Mouse (Mus musculus): Measurements from ENCODE around the gene Synpo2.

Gene Synpo2

DNA sequence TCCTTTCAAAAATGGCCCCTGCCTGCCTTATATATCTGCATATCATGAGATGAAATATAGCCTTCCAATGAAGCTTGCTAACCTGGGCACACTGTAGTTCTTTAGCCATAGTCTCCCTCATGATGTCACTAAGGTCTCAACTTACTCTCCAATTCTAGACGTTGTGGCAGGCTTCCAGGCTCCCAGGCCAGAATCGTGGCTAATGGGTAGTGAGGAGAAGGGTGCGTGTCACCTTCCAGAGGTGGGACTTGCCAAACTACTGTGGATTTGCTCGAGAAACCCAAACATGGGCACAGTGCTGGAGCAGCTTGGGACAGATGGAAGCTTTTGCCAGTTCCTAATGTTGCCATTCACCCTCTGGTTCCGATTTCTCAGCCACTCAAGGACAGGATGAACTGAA is 69.5 kb downstream of the Synpo2 start:
- in situ Hi-C loops (cut with MseI, MboI), result loop anchor here (5.0 to 10.0 kb wide), 2 partner anchors 156 to 188 kb away; no protein-coding TSS in a partner anchor

DNA sequence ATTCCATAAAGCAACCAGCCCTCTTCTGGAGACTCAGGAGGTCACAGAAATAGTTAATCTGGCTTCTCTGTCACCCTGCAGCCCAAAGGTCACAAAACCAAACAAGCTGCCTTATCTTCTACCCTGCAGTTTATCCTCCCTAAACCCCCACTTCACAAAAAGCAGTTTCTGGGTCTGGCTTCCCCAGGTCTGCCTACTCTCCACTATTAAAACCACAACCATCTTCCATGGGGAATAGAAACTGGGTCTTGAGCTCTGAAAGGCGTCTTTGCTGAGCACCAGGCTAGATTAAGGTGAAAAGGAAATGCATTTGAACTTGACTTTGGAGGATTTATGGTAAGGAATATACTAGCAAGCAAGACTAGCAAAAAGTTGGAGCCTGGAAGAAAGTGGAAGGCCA is 71.8 kb downstream of the Synpo2 start:
- in situ Hi-C loops (cut with MseI, MboI), result loop anchor here (10.0 kb wide), 1 partner anchor 191 kb away; no protein-coding TSS in a partner anchor

DNA sequence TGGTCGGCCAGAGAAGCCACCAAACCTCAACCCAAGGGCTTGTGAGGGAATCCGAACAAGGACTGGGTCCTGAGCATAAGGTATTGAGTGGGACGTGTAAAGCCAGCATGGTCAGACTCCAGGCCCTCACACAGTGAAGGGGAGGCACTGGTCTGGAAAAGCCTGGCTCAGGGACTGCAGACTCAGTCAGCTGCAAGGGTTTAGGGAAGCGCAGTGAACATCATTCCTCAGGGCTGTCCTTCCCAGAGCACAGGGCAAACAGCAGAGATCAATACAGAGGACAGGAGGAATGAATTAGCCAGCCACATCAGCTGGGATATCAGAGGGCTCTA is 72.8 kb downstream of the Synpo2 start:
- in situ Hi-C loops (cut with MseI, MboI), result loop anchor here (10.0 kb wide), 1 partner anchor 192 kb away; no protein-coding TSS in a partner anchor

DNA sequence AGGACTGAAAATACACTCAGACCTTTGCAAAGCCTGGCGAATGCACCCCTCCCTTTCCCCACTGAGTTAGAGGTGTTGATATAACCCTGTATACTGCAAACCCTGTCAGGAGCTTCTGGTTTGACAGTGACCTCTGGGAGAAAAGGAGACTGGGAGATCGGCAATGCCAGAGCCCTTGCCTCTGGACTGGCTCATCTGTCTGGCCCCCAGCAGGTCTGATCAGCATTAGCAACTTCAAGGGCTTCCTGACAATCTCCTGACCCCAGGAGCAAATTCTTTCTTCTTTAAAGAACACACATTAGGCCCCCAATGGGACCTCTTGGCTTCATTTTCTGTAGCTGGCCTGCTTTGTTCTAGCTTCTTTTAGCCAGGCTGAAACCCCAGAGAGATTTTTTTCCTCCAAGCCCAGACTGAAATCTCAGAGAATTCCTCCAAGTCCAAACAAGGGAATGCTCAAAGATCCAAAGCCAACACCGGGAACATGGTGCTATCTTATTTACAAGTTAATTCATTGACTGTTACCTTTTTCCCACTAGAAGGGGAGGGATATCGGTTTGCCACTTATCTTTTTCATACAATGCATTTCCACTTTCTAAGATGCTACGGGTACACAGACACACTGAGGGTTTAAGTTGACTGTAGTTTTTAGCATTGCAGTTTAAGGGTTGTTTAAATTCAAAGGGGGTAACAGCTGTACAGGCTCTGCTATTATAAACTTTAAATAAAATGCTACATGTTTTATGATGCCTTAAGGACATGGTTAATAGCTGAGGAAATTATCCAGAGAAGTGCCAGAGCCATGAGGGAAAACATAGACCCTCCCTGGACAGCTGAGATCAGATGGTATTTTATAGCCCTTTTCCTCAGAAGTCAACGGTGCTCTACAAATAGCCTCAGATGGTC is 73.4 kb downstream of the Synpo2 start:
- in situ Hi-C loops (cut with MseI, MboI), result loop anchor here (10.0 kb wide), 1 partner anchor 192 kb away; no protein-coding TSS in a partner anchor

DNA sequence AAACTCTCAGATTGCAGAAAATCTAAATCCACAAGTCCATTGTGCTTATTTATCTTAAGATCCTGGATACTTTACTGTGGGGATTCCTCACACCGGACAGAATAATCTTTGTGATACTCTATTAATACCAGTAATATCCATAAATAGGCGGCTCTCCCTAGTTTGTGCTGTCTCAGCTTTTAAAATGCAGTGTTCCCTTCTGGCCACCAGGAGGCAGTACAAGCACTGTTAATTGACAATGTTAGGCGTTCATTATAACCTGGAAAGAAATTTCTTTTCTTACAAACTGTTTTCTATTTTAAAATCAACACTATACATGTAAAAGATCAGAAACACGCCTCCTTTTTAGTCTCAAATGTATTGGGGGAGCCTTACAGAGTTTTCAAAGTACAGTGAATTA is 75.2 kb downstream of the Synpo2 start:
- in situ Hi-C loops (cut with MseI, MboI), result loop anchor here (10.0 kb wide), 1 partner anchor 194 kb away; no protein-coding TSS in a partner anchor

DNA sequence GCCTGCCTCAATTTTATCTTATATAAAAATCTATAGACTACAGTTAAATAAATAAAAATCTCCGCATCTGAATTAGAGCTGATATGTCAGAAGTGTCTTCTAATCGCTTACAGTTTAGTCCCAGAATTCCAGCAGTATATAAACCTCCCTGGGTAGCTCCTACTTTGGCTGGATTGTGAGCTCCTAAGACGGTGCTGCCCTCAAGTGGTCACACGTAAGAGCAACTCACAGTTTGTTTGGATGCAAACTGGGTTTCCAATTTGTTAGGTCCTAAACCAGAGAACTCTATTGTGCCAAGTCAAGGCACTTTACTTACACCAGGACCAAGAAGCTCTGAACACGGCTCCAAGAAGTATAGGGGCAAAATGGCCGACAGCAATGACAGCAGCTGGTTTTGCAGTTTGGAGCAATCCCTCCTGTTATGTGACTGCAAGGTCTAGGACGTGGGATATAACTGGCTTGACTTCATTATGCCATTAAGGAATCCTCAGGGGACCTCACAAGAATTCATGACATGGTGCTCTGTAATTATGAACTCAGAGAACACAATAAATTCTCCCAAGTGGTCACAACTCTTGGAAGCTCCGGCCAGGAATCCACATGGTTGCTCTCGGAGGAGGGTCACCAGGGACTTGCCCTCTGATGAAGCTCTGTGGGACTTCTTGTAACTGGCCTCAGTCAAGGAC is 76.7 kb downstream of the Synpo2 start:
- in situ Hi-C loops (cut with MseI, MboI), result no loop called here

DNA sequence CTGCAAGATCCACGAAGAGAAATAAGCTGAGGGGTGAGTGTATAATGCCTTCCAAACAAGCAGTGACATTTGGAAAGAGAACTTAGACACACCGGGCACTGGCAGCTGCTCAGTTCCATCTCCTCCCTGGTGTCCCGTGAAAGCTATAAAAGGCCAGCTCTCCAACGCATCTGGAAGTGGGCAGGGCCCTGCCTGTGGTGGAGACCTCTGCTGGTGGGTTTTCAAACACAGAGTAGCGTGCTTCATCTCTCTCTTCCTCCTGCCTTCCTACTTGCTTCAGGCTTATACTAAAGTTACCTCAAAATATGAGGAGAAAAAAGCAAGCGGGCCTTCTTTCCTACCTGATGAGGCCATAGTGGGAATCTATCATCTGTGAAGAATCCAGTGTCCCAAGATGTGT is 77.4 kb downstream of the Synpo2 start:
- in situ Hi-C loops (cut with MseI, MboI), result no loop called here

DNA sequence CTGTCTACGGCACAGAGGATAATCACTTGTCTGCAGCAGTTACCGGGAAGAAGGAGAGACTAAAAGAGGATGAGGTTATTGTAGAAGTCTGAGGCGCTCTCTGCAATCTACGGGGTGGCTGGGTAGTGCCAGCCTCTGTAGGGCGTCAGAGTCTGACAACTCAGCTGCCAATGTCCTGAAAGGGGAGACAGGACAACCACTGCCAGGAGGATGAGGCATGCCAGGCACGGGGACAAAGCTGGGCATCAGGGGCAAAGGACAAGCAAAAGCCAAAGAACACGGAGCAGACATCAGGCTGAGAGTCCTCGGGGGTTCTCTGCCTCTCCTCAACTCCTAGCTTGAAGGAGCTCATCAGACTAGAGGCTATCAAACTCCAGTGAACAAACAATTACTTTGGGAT is 82.6 kb downstream of the Synpo2 start:
- in situ Hi-C loops (cut with MseI, MboI), result no loop called here

DNA sequence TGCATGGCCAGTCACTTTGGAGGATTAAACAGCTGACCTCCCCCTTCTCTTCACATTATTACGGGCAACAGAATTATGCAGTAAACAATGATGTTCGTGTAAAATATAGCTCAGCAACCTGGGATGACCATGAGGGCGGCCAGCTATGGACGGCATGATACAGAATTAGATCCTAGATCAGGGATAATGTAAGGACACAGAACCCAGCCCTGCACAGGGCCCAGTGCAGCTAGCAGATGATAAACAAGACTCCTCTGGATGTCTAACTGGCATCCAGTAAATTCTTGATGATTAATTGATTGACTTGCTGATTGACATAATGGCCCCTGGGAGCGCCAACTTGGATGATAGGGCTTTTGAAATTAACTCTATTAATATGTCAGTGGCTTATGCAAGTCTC is 83.0 kb downstream of the Synpo2 start:
- in situ Hi-C loops (cut with MseI, MboI), result no loop called here

DNA sequence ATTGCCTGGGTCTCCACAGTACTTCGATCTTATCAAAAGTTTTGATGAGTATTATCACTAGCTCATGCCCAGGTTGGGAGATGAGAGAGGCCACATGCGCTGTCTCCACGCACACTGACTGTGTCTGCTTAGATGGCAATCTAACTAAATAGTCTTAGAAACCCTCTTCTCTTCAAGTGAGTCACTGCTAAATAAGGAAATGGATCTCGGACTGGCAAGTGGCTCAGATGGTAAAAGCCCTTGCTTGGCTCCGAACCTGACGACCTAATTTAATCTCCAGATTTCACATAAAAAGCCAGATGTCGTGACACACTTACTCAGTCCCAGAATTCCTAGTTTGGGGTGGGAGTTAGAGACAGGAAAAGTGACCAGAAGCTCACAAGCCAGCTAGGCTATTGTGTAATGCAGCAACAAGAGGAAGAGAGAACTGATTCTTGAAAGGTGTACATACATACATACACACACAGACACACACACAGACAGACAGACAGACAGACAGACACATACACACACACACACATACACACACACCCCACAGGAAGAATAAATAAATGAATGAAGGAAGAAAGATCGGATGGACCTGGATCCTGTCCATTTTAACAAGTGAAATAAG is 85.3 kb downstream of the Synpo2 start:
- in situ Hi-C loops (cut with MseI, MboI), result no loop called here

DNA sequence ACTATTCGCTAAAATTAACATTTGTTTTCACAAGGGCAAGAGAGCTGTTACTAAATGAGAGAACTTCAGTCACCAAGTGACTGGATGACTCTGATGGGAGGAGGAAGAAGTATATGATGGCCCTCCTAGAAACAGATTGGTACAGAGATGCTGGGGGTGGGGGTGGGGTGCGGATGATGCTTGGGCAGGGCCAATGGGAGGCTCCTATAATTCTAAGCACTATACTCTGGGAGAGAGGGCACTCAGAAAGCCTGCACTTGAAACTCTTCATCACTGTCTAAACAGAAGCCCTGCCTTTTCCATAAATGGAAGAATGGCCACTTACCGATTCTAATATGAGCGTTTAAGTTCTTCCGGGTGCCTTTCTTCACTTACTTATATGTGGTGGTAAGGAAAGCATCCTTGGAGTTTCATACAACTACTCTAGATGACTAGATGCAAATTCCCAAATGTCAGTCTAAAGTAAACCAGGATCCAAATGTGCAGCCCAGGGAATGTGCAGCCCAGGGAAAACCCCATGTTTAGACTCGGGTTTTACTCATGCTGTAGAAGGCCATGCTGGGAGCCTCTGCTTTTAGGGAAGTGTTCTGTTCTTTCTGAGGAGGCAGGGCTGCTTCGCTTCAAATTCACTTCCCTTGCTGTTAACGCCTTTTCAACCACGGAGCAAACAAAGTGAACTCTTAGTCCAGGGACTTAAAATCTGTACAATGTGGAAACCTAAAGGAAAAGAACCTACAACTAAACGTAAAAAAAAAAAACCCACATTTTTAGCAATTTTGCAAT is 86.4 kb downstream of the Synpo2 start:
- in situ Hi-C loops (cut with MseI, MboI), result no loop called here

DNA sequence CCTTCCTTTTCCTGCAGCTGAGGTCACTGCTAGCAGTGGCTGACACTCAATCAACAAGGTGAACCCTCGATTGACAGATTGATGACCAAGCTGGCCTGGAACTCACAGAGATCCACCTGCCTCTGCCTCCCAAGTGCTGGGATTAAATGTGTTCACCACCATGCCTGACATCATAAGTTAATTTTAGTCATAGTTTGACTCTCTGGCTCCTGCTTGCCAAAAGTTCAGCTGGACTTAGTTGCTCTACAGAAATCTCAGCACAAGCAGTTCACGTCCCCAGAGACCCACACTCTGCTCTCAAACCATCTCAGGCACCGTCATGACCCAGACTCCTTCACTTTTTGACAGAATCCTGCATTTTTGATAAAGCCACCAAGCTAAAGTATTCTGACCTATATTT is 87.3 kb downstream of the Synpo2 start:
- in situ Hi-C loops (cut with MseI, MboI), result no loop called here

DNA sequence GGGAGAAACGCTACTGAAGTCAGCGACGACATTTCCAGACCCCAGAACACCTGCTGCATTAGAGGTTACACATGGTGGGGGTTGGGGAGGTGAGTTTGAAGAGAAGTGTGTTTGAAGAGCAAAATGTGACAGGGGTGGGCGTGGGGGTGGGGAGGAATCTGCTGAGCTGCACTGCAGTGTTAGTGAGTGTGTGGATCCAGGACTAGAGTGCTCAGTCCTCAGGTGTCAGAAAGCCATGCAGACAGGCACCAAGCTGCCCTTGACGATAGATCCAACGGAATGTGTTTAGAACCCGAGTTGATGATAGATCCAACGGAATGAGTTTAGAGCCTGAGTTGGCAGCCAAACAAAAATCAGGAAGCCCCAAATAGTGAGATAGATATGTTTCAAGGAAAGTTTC is 89.4 kb downstream of the Synpo2 start:
- in situ Hi-C loops (cut with MseI, MboI), result no loop called here

DNA sequence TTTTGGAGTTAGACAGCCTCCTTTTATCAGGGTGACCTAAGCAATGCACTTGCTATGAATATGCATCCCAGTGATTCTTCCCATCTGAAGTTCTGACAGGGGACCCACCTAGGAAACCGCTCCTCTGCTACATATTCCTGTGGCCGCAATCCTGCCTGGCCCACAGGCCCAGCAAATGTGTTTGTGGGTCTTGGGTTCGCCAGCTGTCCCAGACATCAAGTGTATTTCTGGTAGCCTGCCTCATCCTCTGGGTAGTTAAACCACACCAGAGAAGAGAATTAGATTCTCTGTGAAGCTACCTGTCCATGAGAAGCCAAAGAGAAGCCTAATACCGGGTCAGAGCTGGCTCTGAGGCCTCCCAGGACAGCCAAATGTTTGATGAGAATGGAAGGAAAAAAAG is 90.0 kb downstream of the Synpo2 start:
- in situ Hi-C loops (cut with MseI, MboI), result no loop called here

DNA sequence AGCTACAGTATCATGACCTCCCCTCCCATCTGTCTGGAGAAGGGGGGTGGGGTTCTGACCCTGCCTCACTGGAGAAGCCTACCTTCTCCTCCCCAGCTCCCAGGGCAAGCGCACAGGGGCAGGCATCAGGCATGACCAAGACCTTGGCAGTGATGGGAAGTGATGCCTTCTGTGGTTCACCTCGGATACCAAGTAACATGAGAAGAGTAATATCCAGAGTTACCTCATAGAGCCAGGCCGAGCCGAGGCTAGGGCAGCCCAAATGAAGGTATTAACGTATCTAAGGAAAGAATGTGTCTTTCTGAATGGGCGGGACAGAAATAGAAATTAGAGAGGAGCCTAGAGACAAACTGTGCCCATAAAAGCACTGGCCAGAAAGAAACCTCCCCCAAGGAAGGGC is 92.5 kb downstream of the Synpo2 start:
- in situ Hi-C loops (cut with MseI, MboI), result no loop called here

DNA sequence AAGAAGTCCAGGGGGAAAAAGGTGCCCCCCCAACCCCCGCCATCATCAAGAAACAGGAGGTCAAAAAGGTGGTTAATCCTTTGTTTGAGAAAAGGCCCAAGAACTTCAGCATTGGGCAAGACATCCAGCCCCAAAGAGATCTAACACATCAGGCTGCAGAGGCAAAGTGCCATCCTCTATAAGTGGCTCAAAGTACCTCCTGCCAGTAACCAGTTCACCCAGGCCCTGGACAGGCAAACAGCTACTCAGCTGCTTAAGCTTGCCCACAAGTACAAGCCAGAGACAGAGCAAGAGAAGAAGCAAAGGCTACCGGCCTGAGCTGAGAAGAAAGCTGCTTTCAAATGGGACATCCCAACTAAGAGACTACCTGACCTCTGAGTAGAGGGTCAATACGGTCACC is 93.7 kb downstream of the Synpo2 start:
- in situ Hi-C loops (cut with MseI, MboI), result no loop called here

DNA sequence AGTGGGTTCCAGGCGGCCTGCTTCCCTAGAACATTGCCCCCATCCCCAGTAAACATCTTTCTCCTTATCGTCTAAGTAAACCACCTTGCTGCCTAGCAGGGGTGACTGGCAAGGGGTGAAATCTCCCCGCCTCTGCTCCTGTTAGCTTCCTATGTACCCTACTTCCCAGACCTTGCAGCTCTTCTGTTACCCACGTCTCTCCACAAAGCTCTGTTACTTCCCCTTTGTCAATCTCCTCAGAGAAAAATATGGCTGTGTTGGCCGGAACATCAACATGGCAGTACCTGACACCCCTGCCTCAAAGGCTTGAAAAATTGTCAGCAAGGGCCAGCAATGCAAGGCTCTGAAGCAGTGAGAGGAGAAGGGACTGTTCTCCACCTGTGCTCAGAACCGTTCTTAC is 94.9 kb downstream of the Synpo2 start:
- in situ Hi-C loops (cut with MseI, MboI), result no loop called here

DNA sequence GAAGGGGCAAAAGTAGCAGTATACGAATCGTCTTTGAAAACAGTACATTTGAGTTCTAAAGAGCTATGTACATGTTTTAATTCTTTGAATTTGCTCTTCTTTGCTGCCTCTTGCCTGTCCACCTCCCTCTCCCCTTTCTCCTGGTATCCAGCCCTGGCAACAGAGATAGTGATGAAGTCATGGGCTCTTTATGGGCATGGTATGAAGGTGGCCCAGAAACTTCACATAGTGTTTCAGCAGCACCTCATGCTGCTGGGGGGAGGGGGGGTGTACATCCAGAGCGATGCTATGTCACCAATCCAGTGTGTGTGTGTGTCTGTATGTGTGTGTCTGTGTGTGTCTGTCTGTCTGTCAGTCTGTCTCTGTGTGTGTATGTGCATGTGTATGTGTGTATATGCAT is 95.8 kb downstream of the Synpo2 start:
- in situ Hi-C loops (cut with MseI, MboI), result no loop called here

DNA sequence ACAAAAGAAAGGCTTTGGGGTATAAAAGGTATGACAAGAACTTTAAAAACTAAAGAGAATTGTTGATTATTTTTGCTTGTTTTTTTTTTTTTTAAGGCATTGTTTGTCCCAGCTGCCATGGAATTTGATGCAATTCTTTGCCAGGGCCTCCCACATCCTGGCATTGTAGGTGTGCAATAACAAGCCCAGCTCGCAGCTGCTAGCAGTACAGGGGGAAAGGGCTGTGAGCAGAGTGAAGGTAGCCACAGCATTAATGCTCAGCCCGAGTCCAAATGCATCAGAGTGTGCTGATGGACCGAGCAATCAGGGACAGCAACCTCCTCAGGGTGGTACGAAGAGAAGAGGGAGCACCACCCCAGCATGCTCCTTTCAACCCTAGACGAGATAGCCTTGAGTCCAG is 96.3 kb downstream of the Synpo2 start:
- in situ Hi-C loops (cut with MseI, MboI), result no loop called here

DNA sequence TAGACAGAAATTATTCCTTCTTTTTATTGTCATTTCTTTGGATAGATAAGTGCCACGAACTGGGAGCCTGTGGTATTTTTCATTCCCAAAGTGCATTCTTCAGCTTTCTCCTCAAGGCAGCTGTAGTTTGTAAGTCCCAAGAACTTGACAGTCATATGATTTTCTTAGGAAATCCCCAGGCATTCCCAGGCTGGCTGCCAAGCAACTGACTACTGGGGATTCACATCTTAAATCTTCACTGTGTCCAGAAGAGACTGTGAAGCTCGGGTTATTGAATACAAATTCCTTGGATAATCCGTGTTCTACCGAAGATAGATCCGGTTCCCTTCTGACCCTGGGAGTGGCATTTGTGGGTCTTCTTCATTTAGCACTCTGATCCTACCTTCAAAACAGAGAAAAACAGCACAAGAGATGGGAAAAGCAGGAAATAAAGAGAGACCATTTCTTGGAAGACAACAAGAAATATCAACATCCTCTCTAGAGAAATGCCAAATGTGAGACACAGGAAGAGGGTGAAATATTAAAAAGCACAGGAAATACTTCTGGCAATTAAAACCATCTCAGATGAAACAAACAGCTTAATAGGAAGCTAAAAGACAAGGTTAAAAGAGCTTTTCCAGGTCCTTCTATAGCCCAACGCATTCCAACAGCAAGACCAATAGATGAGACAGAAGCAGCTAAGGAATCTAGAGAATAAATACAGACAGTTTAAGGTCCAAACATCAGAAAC is 97.5 kb downstream of the Synpo2 start:
- in situ Hi-C loops (cut with MseI, MboI), result no loop called here

DNA sequence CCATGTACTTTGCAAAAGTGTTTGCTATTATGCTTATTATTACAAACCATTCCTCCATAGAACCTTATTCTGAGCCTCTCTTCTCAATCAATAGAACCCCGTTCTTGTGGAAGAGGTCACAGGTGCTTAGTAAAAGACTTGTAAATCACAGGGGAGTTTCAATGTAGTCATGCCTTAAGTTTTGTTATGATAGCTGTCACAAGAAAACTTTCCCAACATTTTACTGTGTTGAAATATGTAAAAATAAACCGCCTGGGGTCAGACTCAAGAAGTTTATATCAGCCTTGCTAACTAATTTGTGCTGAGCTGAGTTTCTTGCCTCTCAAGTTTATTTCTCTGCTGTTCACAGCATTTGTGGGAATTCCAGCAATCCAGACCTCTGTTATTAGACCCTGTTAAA is 103.8 kb downstream of the Synpo2 start:
- in situ Hi-C loops (cut with MseI, MboI), result no loop called here
